Mouse (Mus musculus) ES-E14 (cell line): Measurements from ENCODE around the gene 4931406P16Rik.

ENCODE experiments used
- CHD2 ChIP-seq: IDR thresholded peaks from 2 replicates; pipeline ENCODE4 v1.6.1; 2014; ENCODE audit warnings: mild to moderate bottlenecking, low read depth, low read length, inconsistent platforms
- HCFC1 ChIP-seq: IDR thresholded peaks from 2 replicates; pipeline ENCODE4 v1.6.1; 2012; ENCODE audit warnings: low read length, inconsistent platforms, borderline replicate concordance; ENCODE audit not compliant: insufficient read depth
- MAFK ChIP-seq: IDR thresholded peaks from 2 replicates; pipeline ENCODE4 v1.6.1; 2014; ENCODE audit warnings: mild to moderate bottlenecking, low read depth, low read length, inconsistent platforms; ENCODE audit not compliant: insufficient read depth
- ZC3H11A ChIP-seq: IDR thresholded peaks from 2 replicates; pipeline ENCODE4 v1.6.1; 2012; ENCODE audit warnings: low read depth, mild to moderate bottlenecking, inconsistent platforms, low read length, borderline replicate concordance

- no peak for TF ChIP-seq HCFC1
- TF ChIP-seq CHD2: no peak
- no peak for TF ChIP-seq MAFK
- no peak for TF ChIP-seq ZC3H11A
Observed at GRCm38 (mm10) chr7:34290450-34291151, 22.8 kb downstream of the 4931406P16Rik start.
